Mouse (Mus musculus) erythroblast, adult 5-6 weeks (primary cell): Measurements from ENCODE around the gene Rpl5. TPM values are rescaled to one million over a fixed set of nuclear protein-coding genes. Genes with fewer than 3 reads are reported as not detected.
A peak's percentile ranks its signal among the peaks of the same experiment; 100 is the strongest.

ENCODE experiments used
- ATAC-seq: replicated peaks from 2 replicates; pipeline ENCODE4 v1.8.0; 2016; ENCODE audit warnings: moderate number of reproducible peaks, mild to moderate bottlenecking, moderate TSS enrichment, inconsistent platforms; ENCODE audit not compliant: poor library complexity, low FRiP score, severe bottlenecking
- total RNA-seq, 2 experiments: library from RNA; stranded (forward) in 1 of 2; stranded (reverse) in 1 of 2; fragments of 150-400 nt in 1 of 2; fragments of 200-764, 138-1000 nt in 1 of 2; gene quantifications; 2 replicates each; pipeline versions ENCODE4 v1.2.3 to v1.2.4; 2015 to 2017; ENCODE audit warnings: low replicate concordance in 2 of 2

Gene Rpl5
- total RNA-seq, 2 experiments from 2014 or later: 48.5 to 89.2 TPM

DNA sequence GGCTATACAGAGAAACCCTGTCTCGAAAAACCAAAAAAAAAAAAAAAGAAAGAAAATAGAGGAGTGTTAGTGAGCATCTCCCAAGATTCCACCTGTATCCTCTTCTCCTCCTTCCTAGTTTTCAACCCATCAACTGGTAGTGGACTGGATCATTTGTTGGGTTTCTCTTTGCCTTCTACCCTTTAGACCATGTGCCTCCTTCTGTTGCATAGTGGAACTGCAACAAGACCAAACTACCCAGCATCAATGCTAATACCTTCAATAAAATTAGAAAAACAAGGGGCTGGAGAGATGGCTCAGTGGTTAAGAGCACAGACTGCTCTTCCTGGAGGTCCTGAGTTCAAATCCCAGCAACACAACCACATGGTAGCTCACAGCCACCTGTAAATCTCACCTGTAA lies 8.8 kb upstream of the Rpl5 start:
- peak; percentile 84 for ATAC-seq

- ATAC-seq: no peak
Measured at GRCm38 (mm10) chr5:107894676-107895075, 5.6 kb upstream of the Rpl5 start.

GRCm38 (mm10) chr5:107896265-107896664 lies 4.0 kb upstream of the Rpl5 start:
- ATAC-seq: no peak

- peak; percentile 26 for ATAC-seq
Measured at GRCm38 (mm10) chr5:107901014-107901615, 813 bp downstream of the Rpl5 start.

DNA sequence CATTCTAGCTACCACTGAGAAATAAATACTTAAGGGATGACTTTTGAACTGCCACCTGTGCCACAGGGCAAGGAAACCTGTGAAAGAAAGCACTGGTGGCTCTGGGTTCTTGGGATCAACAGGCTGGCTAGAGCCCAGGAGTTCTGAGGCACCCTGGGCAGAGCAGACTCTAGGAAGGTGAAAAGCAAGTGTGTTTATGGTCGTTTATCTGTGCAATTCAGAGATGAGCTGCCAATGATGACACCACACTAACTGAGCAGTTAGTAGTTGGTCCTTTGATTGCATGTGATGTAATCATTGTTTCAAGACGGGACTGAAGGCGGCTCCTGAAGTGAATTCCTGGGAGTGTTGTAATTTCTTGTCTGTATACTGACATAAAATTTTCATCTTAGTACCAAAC lies 4.0 kb downstream of the Rpl5 start:
- no peak for ATAC-seq

- no peak for ATAC-seq
Measured at GRCm38 (mm10) chr5:107908514-107909110, 8.3 kb downstream of the Rpl5 start.

DNA sequence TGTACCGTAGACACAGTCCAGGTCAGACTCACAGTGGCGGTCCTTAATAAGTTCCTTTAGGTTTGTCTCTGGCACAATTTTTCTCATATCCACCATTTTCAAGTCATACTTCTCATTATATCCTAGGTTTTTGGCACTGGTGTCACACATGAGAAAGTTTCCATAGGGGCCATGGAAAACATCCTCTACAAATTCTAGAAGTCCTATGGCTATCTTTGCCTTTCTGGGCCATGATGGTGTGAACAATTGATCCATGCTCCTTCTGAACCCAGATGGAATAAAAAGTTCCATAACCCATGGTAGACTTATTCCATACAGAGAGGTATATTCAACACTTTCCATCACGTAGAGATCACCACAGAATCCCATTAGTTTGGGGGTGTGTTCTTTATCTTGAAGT lies 9.4 kb downstream of the Rpl5 start:
- ATAC-seq: no peak

- no peak for ATAC-seq
Measured at GRCm38 (mm10) chr5:107910084-107910616, 9.8 kb downstream of the Rpl5 start.

DNA sequence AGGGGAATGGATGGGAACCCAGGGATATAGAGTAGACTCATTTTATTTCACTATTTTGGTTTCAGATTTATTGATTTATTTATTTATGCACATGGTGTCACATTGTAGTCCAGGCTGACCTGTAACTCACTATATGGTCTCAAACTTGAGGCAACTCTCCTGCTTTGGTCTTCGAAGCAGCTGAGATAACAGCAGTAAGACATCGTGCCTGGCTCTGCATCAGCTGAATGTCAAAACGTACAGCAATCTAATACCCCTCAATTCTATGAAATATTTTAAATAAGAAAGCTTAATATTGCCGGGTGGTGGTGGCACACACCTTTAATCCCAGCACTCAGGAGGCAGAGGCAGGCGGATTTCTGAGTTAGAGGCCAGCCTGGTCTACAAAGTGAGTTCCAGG lies 10.7 kb downstream of the Rpl5 start:
- ATAC-seq: no peak

- no peak for ATAC-seq
Measured at GRCm38 (mm10) chr5:107915280-107915679, 15.0 kb downstream of the Rpl5 start.

DNA sequence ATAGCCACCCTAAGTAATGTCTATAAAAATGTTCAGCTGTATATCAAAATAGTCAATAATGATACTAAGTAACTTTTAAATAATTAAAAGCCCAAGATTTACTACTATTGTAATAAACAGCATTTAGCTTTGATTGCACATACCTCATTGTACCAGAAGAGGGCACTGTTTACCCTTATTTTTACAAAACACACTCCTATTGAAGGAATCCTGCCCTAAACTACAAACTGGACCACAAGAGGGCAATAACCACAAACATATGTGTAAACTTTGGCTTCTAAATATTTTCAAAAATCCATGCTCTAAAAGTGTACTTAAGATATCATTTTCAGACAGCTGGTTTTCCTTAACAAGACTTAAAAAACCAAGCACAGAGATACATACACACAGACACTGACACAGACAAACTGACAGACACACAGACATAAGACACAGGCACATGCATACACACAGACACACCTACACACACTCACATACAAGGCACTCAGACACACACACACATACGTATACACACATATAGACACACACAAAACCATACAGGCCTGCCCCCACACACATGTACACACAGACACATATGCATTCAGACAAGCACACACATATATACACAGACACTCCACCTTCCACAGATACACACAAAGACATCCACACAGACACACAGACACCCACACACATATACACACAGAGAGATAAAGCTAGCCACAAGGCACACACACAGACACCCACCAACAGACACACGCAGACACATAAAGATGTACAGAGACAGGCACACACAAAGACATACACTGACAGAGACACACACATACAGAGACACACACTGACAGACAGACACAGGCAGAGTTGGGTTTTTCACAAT lies 21.3 kb downstream of the Rpl5 start:
- peak; percentile 88 for ATAC-seq

GRCm38 (mm10) chr5:107922836-107923235 lies 22.5 kb downstream of the Rpl5 start:
- ATAC-seq: no peak

- ATAC-seq: no peak
Measured at GRCm38 (mm10) chr5:107924564-107924963, 24.3 kb downstream of the Rpl5 start.

- peak; percentile 51; the same call in 1 of the 2 replicates for ATAC-seq
Measured at GRCm38 (mm10) chr5:107926550-107927249, 26.4 kb downstream of the Rpl5 start.

DNA sequence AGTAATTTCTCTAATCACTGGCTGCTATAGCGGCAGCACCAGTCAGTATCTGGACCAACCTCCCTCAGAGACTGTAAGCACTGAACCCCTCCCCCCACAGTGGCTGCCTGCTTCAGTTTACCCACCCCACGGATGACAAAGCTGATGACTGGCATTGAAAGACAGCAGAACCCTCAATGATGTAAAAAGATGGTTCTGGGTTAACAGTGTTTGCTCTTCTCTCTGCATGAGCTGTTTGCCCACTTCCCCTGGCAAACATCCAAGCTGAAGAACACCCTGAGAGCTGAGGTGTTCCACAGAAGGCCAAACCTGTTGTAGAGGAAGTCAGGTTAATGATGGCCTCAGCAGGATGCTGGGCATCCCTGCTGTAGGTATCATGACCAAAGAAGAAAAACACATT lies 32.3 kb downstream of the Rpl5 start:
- ATAC-seq: no peak

DNA sequence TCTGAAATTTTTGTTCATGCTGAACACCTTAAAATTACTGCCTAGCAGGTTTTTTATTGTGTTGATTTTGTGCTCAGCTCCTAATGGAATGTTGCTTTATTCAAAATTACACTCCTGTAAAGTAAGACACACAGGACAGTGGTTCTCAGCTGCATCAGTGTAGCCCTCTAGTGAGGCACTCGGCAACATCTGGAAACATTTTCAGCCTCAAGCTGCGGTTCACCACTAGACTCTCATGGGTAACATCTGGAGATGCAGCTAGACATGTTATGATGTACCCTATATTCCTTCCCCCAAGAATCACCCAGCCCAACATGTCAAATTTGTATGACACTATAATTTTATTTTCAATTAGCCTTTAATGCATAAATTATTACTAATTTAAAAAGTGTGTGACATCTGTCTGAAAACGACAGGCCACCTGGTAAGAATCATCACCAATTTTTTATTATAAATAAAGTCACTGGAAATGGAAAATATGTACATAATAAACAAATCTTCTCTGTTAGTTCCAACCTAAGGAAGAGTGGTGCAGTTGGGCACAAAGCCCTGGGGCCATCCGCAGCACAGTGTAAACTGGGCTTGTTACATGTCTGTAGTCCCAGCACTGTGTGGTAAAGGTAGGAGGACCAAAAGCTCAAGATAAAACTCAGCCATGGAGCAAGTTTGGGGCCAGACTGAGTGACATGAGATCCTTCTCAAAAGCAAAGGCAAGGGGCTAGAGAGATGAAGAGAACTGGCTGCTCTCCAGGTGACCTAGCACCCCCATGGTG lies 33.1 kb downstream of the Rpl5 start:
- no peak for ATAC-seq

DNA sequence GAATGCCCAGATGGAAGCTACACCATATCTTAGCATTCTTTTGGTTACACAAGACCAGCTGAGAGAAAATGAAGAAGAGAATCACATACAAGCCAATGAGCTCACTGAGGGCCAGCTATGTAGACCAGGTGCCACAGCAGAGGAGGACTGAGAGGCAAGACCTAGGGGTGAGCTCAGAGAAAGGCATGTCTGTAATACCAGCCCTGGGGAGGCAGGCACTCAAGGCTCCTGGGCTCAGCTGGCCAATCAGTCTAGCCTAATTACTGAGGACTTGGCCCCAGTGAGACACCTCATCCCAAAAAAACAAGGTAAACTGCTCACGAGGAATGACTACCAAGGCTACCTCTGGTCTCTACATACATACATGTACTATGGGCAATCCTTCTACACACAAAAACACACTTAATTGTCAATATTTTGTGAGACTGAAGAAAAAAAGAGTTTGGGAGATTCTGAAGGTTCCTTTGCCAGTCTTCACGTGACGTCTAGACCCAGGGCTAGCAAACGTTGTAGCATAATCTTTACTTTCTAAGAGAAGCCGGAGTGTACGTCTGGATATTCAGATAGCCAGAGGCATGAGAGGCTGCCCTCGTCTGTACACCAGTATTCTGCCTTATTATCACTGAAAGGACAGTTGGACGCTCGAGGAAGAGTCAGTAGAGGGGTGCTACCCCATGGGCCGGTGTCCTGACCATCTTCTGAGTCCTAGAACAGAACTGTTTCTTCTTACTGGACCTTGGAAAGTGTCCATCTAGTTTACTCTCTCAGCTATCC lies 34.7 kb downstream of the Rpl5 start:
- peak; percentile 81 for ATAC-seq

- no peak for ATAC-seq
Measured at GRCm38 (mm10) chr5:107936625-107937389, 36.5 kb downstream of the Rpl5 start.
